Mouse (Mus musculus): ENCODE results near the gene Gjc3. TPM values are rescaled to one million over a fixed set of nuclear protein-coding genes. Genes with fewer than 3 reads are reported as not detected.
A peak's percentile ranks its signal among the peaks of the same experiment; 100 is the strongest.

Gene Gjc3
- polyA plus RNA-seq, 1 experiment from 2014 or later, result 0.08 TPM

DNA sequence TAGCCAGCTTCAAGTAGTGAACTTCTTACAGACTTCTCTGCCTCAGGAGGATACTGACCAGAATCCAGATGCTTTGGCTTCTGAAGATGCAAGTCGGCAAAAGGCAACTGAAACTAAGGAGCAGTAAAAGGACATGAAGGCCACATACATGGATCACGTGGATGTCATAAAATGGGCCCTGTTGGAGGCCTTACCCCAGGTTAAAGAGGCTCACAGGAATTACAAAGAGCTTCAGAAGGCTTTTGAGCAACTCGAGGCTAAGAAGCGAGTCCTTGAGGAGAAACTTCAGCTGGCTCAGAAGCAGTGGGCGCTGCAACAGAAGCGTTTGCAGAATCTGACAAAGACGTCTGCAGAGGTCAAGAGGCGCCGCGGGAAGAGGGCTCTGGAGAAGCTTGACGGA lies 34.5 kb downstream of the Gjc3 start:
- WGBS, result 58% methylated on average over 11 of the region's 11 CpGs
- Histone ChIP-seq H3K4me3 (ENCODE audit: low read length) (no peak overlapping the region), H3K4me2 (ENCODE audit: low read depth, low read length) (no peak overlapping the region), H3K4me1 (replicated peaks; ENCODE audit: control insufficient read depth, insufficient read depth, low read length) (no peaks in the 10 kb centered on the region), H3K9me3 (ENCODE audit: control insufficient read depth, low read length) (no peaks in the 10 kb centered on the region), H3K27ac (ENCODE audit: low read length) (no peak overlapping the region), H3K36me3 (ENCODE audit: control insufficient read depth, insufficient read depth, low read length) (no peaks in the 10 kb centered on the region), H3K27me3 (ENCODE audit: control insufficient read depth, insufficient read depth, low read depth, low read length) (no peaks in the 10 kb centered on the region), H3K9ac (ENCODE audit: low read length) (no peak overlapping the region)
- ATAC-seq (ENCODE audit: low read depth), result no peak

DNA sequence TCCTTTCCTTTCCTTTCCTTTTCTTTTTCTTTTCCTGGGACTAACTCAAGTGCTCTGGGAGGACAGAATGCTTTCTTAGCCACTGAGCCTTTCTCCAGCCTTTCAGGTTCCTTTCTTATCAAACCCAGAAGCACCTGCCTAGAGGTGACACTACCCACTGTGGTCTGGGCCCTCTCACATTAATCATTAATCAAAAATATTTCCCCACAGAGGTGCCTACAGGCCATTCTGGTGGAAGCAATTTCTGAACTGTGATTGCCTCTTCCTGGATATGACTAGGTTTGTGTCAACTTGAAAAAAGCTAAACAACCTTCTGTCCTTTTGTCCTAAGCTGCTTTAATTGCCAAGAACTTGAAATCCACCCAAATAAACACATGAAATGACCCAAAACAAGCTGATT lies 40.7 kb downstream of the Gjc3 start:
- Histone ChIP-seq H3K27ac (ENCODE audit: low read length) (peak overlapping the region; percentile 48; the same call in 1 of the 2 replicates), H3K27me3 (ENCODE audit: control insufficient read depth, insufficient read depth, low read depth, low read length) (no peaks in the 10 kb centered on the region), H3K4me2 (ENCODE audit: low read depth, low read length) (no peak overlapping the region), H3K9ac (ENCODE audit: low read length) (no peak overlapping the region), H3K9me3 (ENCODE audit: control insufficient read depth, low read length) (no peaks in the 10 kb centered on the region), H3K36me3 (ENCODE audit: control insufficient read depth, insufficient read depth, low read length) (no peaks in the 10 kb centered on the region), H3K4me3 (ENCODE audit: low read length) (no peak overlapping the region), H3K4me1 (replicated peaks; ENCODE audit: control insufficient read depth, insufficient read depth, low read length) (no peaks in the 10 kb centered on the region)
- ATAC-seq (ENCODE audit: low read depth), result no peak

DNA sequence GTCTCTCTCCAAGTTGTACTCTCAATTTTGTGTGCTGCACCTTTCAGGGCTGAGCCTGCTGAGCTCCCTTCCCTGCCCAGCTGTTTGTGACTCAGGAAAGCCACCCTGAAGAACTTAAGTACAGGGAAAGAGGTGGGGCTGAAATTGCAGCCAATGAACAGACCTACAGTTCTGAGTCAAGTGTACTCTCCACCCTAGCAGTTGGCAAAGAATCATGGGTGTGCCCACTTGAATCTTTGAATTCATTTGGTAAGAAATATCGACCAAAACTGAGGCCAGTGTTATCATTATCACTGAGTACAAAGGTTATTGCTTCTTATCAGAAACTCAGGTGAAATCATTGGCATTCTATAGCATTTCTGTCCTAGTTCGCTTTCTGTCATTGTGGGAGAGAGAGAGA lies 41.4 kb downstream of the Gjc3 start, which contains the start of gene Cyp3a13:
TSS of gene Cyp3a13 (minus strand) at position 88 of the 400 bp plus-strand sequence.
- no peaks in the 10 kb centered on the region for H3K27me3 ChIP-seq (ENCODE audit: control insufficient read depth, insufficient read depth, low read depth, low read length)
- ATAC-seq (ENCODE audit: low read depth), result peak; percentile 75
- no peaks in the 10 kb centered on the region for H3K36me3 ChIP-seq (ENCODE audit: control insufficient read depth, insufficient read depth, low read length)
- H3K27ac ChIP-seq (ENCODE audit: low read length), result peak within 1 kb of the TSS; percentile 48; the same call in 1 of the 2 replicates
- no peak within 1 kb of the TSS for H3K9ac ChIP-seq (ENCODE audit: low read length)
- no peaks in the 10 kb centered on the region for H3K9me3 ChIP-seq (ENCODE audit: control insufficient read depth, low read length)
- no peaks in the 10 kb centered on the region for H3K4me1 ChIP-seq (replicated peaks; ENCODE audit: control insufficient read depth, insufficient read depth, low read length)
- WGBS, result 50% methylated on average over 2 of the region's 2 CpGs
- no peak within 1 kb of the TSS for H3K4me3 ChIP-seq (ENCODE audit: low read length)
- no peak within 1 kb of the TSS for H3K4me2 ChIP-seq (ENCODE audit: low read depth, low read length)

DNA sequence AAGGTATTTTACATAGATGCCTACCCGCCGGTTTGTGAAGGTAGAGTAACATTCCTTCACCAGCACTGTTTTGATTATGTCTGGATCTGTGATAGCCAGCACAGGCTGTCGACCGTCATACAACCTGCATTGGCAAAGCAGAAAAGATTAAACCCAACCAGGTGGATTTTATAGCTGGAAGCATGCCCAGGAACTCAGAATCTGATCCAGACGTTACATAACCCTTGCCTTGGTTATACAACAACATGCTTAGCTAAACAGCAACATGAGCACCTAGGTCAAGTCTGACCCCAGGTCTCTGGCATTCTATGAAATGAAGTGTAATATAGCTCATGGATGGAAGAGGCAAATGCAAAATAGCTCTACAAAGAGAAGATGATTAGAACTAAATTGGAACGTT lies 47.3 kb downstream of the Gjc3 start:
- no peaks in the 10 kb centered on the region for H3K9me3 ChIP-seq (ENCODE audit: control insufficient read depth, low read length)
- no peak overlapping the region for H3K4me2 ChIP-seq (ENCODE audit: low read depth, low read length)
- no peak overlapping the region for H3K27ac ChIP-seq (ENCODE audit: low read length)
- no peaks in the 10 kb centered on the region for H3K27me3 ChIP-seq (ENCODE audit: control insufficient read depth, insufficient read depth, low read depth, low read length)
- WGBS, result 66% methylated on average over 6 of the region's 6 CpGs
- no peaks in the 10 kb centered on the region for H3K4me1 ChIP-seq (replicated peaks; ENCODE audit: control insufficient read depth, insufficient read depth, low read length)
- no peak for ATAC-seq (ENCODE audit: low read depth)
- H3K36me3 ChIP-seq (ENCODE audit: control insufficient read depth, insufficient read depth, low read length), result no peaks in the 10 kb centered on the region
- no peak overlapping the region for H3K4me3 ChIP-seq (ENCODE audit: low read length)
- H3K9ac ChIP-seq (ENCODE audit: low read length), result no peak overlapping the region

DNA sequence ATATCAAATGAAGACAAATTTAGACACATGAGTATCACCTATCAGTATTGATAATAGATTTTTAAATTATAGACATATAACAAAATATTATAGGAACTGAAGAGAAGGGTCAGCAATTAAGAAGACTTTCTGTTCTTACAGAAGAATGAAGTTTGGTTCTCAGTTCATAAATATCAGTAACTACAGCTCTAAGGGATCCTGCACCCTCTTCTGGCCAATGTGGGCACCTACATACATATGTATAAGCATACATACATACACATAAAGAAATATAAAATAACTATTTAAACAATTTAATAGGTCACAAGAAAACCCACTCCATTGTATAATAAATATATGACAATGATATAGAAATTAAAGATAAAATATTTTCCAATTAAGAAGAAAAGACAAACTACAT lies 48.4 kb downstream of the Gjc3 start:
- Histone ChIP-seq H3K4me2 (ENCODE audit: low read depth, low read length) (no peak overlapping the region), H3K4me3 (ENCODE audit: low read length) (no peak overlapping the region), H3K27ac (ENCODE audit: low read length) (no peak overlapping the region), H3K9ac (ENCODE audit: low read length) (no peak overlapping the region), H3K9me3 (ENCODE audit: control insufficient read depth, low read length) (no peaks in the 10 kb centered on the region), H3K27me3 (ENCODE audit: control insufficient read depth, insufficient read depth, low read depth, low read length) (no peaks in the 10 kb centered on the region), H3K36me3 (ENCODE audit: control insufficient read depth, insufficient read depth, low read length) (no peaks in the 10 kb centered on the region), H3K4me1 (replicated peaks; ENCODE audit: control insufficient read depth, insufficient read depth, low read length) (no peaks in the 10 kb centered on the region)
- no peak for ATAC-seq (ENCODE audit: low read depth)

DNA sequence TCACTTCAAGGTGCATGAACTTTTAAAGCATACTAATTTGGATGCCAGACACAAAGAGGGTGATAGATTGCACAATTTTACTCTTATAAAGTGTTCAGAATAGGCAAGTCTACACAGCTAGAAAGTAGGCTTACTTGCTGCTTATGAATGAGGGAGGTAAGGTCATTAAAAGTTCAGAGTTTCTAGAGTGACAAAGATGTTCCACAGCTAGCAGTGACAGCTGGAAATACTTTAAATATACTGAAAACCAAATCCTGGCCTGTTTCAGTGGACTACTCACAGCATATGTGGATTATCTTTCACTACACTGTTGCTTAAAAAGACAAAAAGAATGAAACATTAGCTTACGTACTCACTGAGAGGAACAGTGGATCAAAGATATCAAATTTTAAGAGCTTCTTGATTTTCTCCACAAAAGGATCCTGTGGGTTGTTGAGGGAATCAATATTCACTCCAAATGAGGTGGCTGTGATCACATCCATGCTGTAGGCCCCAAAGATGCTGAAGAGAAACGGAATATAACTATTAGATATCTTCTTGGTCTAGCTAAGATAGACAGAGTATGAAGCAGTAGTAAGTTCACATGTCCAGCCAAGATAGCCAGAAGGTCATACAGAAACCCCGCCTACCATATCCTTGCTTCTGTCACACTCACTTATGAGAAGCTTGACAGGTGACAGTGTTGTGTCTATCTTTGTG lies 53.2 kb downstream of the Gjc3 start:
- H3K9me3 ChIP-seq (ENCODE audit: control insufficient read depth, low read length), result no peaks in the 10 kb centered on the region
- WGBS, result 46% methylated on average over 3 of the region's 3 CpGs
- H3K4me1 ChIP-seq (replicated peaks; ENCODE audit: control insufficient read depth, insufficient read depth, low read length), result no peaks in the 10 kb centered on the region
- no peaks in the 10 kb centered on the region for H3K36me3 ChIP-seq (ENCODE audit: control insufficient read depth, insufficient read depth, low read length)
- peak; percentile 74 for ATAC-seq (ENCODE audit: low read depth)
- H3K27ac ChIP-seq (ENCODE audit: low read length), result no peak overlapping the region
- no peaks in the 10 kb centered on the region for H3K27me3 ChIP-seq (ENCODE audit: control insufficient read depth, insufficient read depth, low read depth, low read length)
- H3K4me3 ChIP-seq (ENCODE audit: low read length), result no peak overlapping the region
- no peak overlapping the region for H3K9ac ChIP-seq (ENCODE audit: low read length)
- no peak overlapping the region for H3K4me2 ChIP-seq (ENCODE audit: low read depth, low read length)

Other genes starting within 250 kb of the Gjc3 start
- 1.6 and 1.9 TPM in 2 replicates for gene Nyap1, start 221.5 kb downstream of the Gjc3 start, polyA plus RNA-seq (2015; fragmentation: Nextera tagmentation; extraction: Ambion mirVana)
- gene Tsc22d4, start 217.4 kb downstream of the Gjc3 start, polyA plus RNA-seq (2015; fragmentation: Nextera tagmentation; extraction: Ambion mirVana), result 140 and 146 TPM in 2 replicates
- gene Ppp1r35, start 184.2 kb downstream of the Gjc3 start, polyA plus RNA-seq (2015; fragmentation: Nextera tagmentation; extraction: Ambion mirVana), result 25.9 and 30.5 TPM in 2 replicates
- 10.0 and 10.5 TPM in 2 replicates for gene Mepce, start 175.4 kb downstream of the Gjc3 start, polyA plus RNA-seq (2015; fragmentation: Nextera tagmentation; extraction: Ambion mirVana)
- gene Zcwpw1, start 175.3 kb downstream of the Gjc3 start, polyA plus RNA-seq (2015; fragmentation: Nextera tagmentation; extraction: Ambion mirVana), result 24.3 and 26.8 TPM in 2 replicates
- 4.4 and 5.2 TPM in 2 replicates for gene Pilra, start 126.8 kb downstream of the Gjc3 start, polyA plus RNA-seq (2015; fragmentation: Nextera tagmentation; extraction: Ambion mirVana)
- gene Pilrb1, start 105.0 kb downstream of the Gjc3 start, polyA plus RNA-seq (2015; fragmentation: Nextera tagmentation; extraction: Ambion mirVana), result 1.1 and 1.8 TPM in 2 replicates
- 1.1 and 1.5 TPM in 2 replicates for gene Pilrb2, start 91.3 kb downstream of the Gjc3 start, polyA plus RNA-seq (2015; fragmentation: Nextera tagmentation; extraction: Ambion mirVana)
- gene Cyp3a13, start 41.5 kb downstream of the Gjc3 start, polyA plus RNA-seq (2015; fragmentation: Nextera tagmentation; extraction: Ambion mirVana), result 0.77 and 0.79 TPM in 2 replicates
- 1.1 TPM in 1 of 2 replicates, not detected in the other for gene Azgp1, start 18.4 kb upstream of the Gjc3 start, polyA plus RNA-seq (2015; fragmentation: Nextera tagmentation; extraction: Ambion mirVana)
- gene Smok3a, start 58.2 kb upstream of the Gjc3 start, polyA plus RNA-seq (2015; fragmentation: Nextera tagmentation; extraction: Ambion mirVana), result not detected in 2 replicates
- gene Smok3b, start 58.3 kb upstream of the Gjc3 start, polyA plus RNA-seq (2015; fragmentation: Nextera tagmentation; extraction: Ambion mirVana), result not detected in 2 replicates
- not detected in 2 replicates for gene Smok3c, start 90.1 kb upstream of the Gjc3 start, polyA plus RNA-seq (2015; fragmentation: Nextera tagmentation; extraction: Ambion mirVana)
- 14.8 and 18.1 TPM in 2 replicates for gene Zkscan1, start 122.0 kb upstream of the Gjc3 start, polyA plus RNA-seq (2015; fragmentation: Nextera tagmentation; extraction: Ambion mirVana)
- gene Zscan21, start 153.8 kb upstream of the Gjc3 start, polyA plus RNA-seq (2015; fragmentation: Nextera tagmentation; extraction: Ambion mirVana), result 57.9 and 61.5 TPM in 2 replicates
- 22.8 and 24.0 TPM in 2 replicates for gene Zfp113, start 192.6 kb upstream of the Gjc3 start, polyA plus RNA-seq (2015; fragmentation: Nextera tagmentation; extraction: Ambion mirVana)
- gene Cops6, start 198.0 kb upstream of the Gjc3 start, polyA plus RNA-seq (2015; fragmentation: Nextera tagmentation; extraction: Ambion mirVana), result 292 and 301 TPM in 2 replicates
- gene Ap4m1, start 208.9 kb upstream of the Gjc3 start, polyA plus RNA-seq (2015; fragmentation: Nextera tagmentation; extraction: Ambion mirVana), result 26.2 and 27.4 TPM in 2 replicates
- 180 and 197 TPM in 2 replicates for gene Mcm7, start 209.3 kb upstream of the Gjc3 start, polyA plus RNA-seq (2015; fragmentation: Nextera tagmentation; extraction: Ambion mirVana)
- gene Taf6, start 224.4 kb upstream of the Gjc3 start, polyA plus RNA-seq (2015; fragmentation: Nextera tagmentation; extraction: Ambion mirVana), result 87.3 and 88.8 TPM in 2 replicates
- gene Cnpy4, start 224.4 kb upstream of the Gjc3 start, polyA plus RNA-seq (2015; fragmentation: Nextera tagmentation; extraction: Ambion mirVana), result 59.5 and 60.5 TPM in 2 replicates
- gene Mblac1, start 231.2 kb upstream of the Gjc3 start, polyA plus RNA-seq (2015; fragmentation: Nextera tagmentation; extraction: Ambion mirVana), result 7.6 and 8.8 TPM in 2 replicates

Data from lung, embryonic 16.5 days (tissue).